Mouse (Mus musculus): ENCODE data around the gene Krt80. TPM values are rescaled to one million over a fixed set of nuclear protein-coding genes. Genes with fewer than 3 reads are reported as not detected.

Gene Krt80
- polyA plus RNA-seq, 1 experiment: 3.8 TPM

GRCm38 (mm10) chr15:101366482-101366881, 3.5 kb downstream of the Krt80 start:
- DNase-seq: no peak
- Histone ChIP-seq H3K36me3 (ENCODE audit: control insufficient read depth, insufficient read depth, low read length) (no peaks in the 10 kb centered on the region), H3K4me3 (ENCODE audit: control insufficient read depth, insufficient read depth, low read length) (no peak overlapping the region), H3K27me3 (ENCODE audit: control insufficient read depth, insufficient read depth, low read length) (no peaks in the 10 kb centered on the region), H3K4me1 (replicated peaks; ENCODE audit: control insufficient read depth, insufficient read depth, low read length) (no peaks in the 10 kb centered on the region), H3K27ac (ENCODE audit: control insufficient read depth, insufficient read depth, low read length) (no peak overlapping the region)
- TF ChIP-seq POLR2A (IDR thresholded peaks at IDR 0.05; ENCODE audit: control insufficient read depth, extremely low read depth, insufficient read depth, low read length, poor library complexity) (no peak), CTCF (IDR thresholded peaks at IDR 0.05; ENCODE audit: borderline replicate concordance, control insufficient read depth, extremely low read depth, insufficient read depth, low read length, poor library complexity) (no peak)
- WGBS: 93% methylated on average over 3 of the region's 3 CpGs

GRCm38 (mm10) chr15:101365721-101366120, 4.2 kb downstream of the Krt80 start:
- no peaks in the 10 kb centered on the region for H3K36me3 ChIP-seq (ENCODE audit: control insufficient read depth, insufficient read depth, low read length)
- WGBS: 78% methylated on average over 4 of the region's 4 CpGs
- TF ChIP-seq POLR2A (IDR thresholded peaks at IDR 0.05; ENCODE audit: control insufficient read depth, extremely low read depth, insufficient read depth, low read length, poor library complexity) (no peak), CTCF (IDR thresholded peaks at IDR 0.05; ENCODE audit: borderline replicate concordance, control insufficient read depth, extremely low read depth, insufficient read depth, low read length, poor library complexity) (no peak)
- no peaks in the 10 kb centered on the region for H3K4me1 ChIP-seq (replicated peaks; ENCODE audit: control insufficient read depth, insufficient read depth, low read length)
- H3K27me3 ChIP-seq (ENCODE audit: control insufficient read depth, insufficient read depth, low read length): no peaks in the 10 kb centered on the region
- H3K27ac ChIP-seq (ENCODE audit: control insufficient read depth, insufficient read depth, low read length): no peak overlapping the region
- no peak overlapping the region for H3K4me3 ChIP-seq (ENCODE audit: control insufficient read depth, insufficient read depth, low read length)
- no peak for DNase-seq

- Histone ChIP-seq H3K27ac (ENCODE audit: control insufficient read depth, insufficient read depth, low read length) (no peak overlapping the region), H3K4me3 (ENCODE audit: control insufficient read depth, insufficient read depth, low read length) (no peak overlapping the region), H3K36me3 (ENCODE audit: control insufficient read depth, insufficient read depth, low read length) (no peaks in the 10 kb centered on the region), H3K4me1 (replicated peaks; ENCODE audit: control insufficient read depth, insufficient read depth, low read length) (no peaks in the 10 kb centered on the region), H3K27me3 (ENCODE audit: control insufficient read depth, insufficient read depth, low read length) (no peaks in the 10 kb centered on the region)
- DNase-seq: no peak
- WGBS: 90% methylated on average over 7 of the region's 7 CpGs
- TF ChIP-seq POLR2A (IDR thresholded peaks at IDR 0.05; ENCODE audit: control insufficient read depth, extremely low read depth, insufficient read depth, low read length, poor library complexity) (no peak), CTCF (IDR thresholded peaks at IDR 0.05; ENCODE audit: borderline replicate concordance, control insufficient read depth, extremely low read depth, insufficient read depth, low read length, poor library complexity) (no peak)
Measured at GRCm38 (mm10) chr15:101364891-101365671, 4.9 kb downstream of the Krt80 start.

GRCm38 (mm10) chr15:101364425-101364824, 5.5 kb downstream of the Krt80 start:
- TF ChIP-seq POLR2A (IDR thresholded peaks at IDR 0.05; ENCODE audit: control insufficient read depth, extremely low read depth, insufficient read depth, low read length, poor library complexity) (no peak), CTCF (IDR thresholded peaks at IDR 0.05; ENCODE audit: borderline replicate concordance, control insufficient read depth, extremely low read depth, insufficient read depth, low read length, poor library complexity) (no peak)
- H3K27me3 ChIP-seq (ENCODE audit: control insufficient read depth, insufficient read depth, low read length): no peaks in the 10 kb centered on the region
- DNase-seq: no peak
- no peaks in the 10 kb centered on the region for H3K36me3 ChIP-seq (ENCODE audit: control insufficient read depth, insufficient read depth, low read length)
- H3K27ac ChIP-seq (ENCODE audit: control insufficient read depth, insufficient read depth, low read length): no peak overlapping the region
- H3K4me1 ChIP-seq (replicated peaks; ENCODE audit: control insufficient read depth, insufficient read depth, low read length): no peaks in the 10 kb centered on the region
- no peak overlapping the region for H3K4me3 ChIP-seq (ENCODE audit: control insufficient read depth, insufficient read depth, low read length)
- WGBS: 27% methylated on average over 6 of the region's 6 CpGs

- no peak overlapping the region for H3K4me3 ChIP-seq (ENCODE audit: control insufficient read depth, insufficient read depth, low read length)
- H3K4me1 ChIP-seq (replicated peaks; ENCODE audit: control insufficient read depth, insufficient read depth, low read length): no peaks in the 10 kb centered on the region
- 25% methylated on average over 6 of the region's 6 CpGs for WGBS
- H3K27me3 ChIP-seq (ENCODE audit: control insufficient read depth, insufficient read depth, low read length): no peaks in the 10 kb centered on the region
- no peak overlapping the region for H3K27ac ChIP-seq (ENCODE audit: control insufficient read depth, insufficient read depth, low read length)
- no peak for TF ChIP-seq POLR2A (IDR thresholded peaks at IDR 0.05; ENCODE audit: control insufficient read depth, extremely low read depth, insufficient read depth, low read length, poor library complexity)
- TF ChIP-seq CTCF (IDR thresholded peaks at IDR 0.05; ENCODE audit: borderline replicate concordance, control insufficient read depth, extremely low read depth, insufficient read depth, low read length, poor library complexity): no peak
- no peaks in the 10 kb centered on the region for H3K36me3 ChIP-seq (ENCODE audit: control insufficient read depth, insufficient read depth, low read length)
- no peak for DNase-seq
Measured at GRCm38 (mm10) chr15:101363933-101364332, 6.0 kb downstream of the Krt80 start.

GRCm38 (mm10) chr15:101362393-101363010, 7.5 kb downstream of the Krt80 start:
- DNase-seq: no peak
- no peaks in the 10 kb centered on the region for H3K27me3 ChIP-seq (ENCODE audit: control insufficient read depth, insufficient read depth, low read length)
- no peaks in the 10 kb centered on the region for H3K4me1 ChIP-seq (replicated peaks; ENCODE audit: control insufficient read depth, insufficient read depth, low read length)
- TF ChIP-seq POLR2A (IDR thresholded peaks at IDR 0.05; ENCODE audit: control insufficient read depth, extremely low read depth, insufficient read depth, low read length, poor library complexity) (no peak), CTCF (IDR thresholded peaks at IDR 0.05; ENCODE audit: borderline replicate concordance, control insufficient read depth, extremely low read depth, insufficient read depth, low read length, poor library complexity) (no peak)
- no peaks in the 10 kb centered on the region for H3K36me3 ChIP-seq (ENCODE audit: control insufficient read depth, insufficient read depth, low read length)
- no peak overlapping the region for H3K27ac ChIP-seq (ENCODE audit: control insufficient read depth, insufficient read depth, low read length)
- no peak overlapping the region for H3K4me3 ChIP-seq (ENCODE audit: control insufficient read depth, insufficient read depth, low read length)
- WGBS: 71% methylated on average over 4 of the region's 4 CpGs

Data from thymus, adult 2 months (tissue).